Mouse (Mus musculus): ENCODE measurements around the gene Tmem100. TPM values are rescaled to one million over a fixed set of nuclear protein-coding genes. Genes with fewer than 3 reads are reported as not detected.

The Tmem100 gene
- total RNA-seq (2021) = 10 to 100 TPM; 27.3 to 29.6 TPM

DNA sequence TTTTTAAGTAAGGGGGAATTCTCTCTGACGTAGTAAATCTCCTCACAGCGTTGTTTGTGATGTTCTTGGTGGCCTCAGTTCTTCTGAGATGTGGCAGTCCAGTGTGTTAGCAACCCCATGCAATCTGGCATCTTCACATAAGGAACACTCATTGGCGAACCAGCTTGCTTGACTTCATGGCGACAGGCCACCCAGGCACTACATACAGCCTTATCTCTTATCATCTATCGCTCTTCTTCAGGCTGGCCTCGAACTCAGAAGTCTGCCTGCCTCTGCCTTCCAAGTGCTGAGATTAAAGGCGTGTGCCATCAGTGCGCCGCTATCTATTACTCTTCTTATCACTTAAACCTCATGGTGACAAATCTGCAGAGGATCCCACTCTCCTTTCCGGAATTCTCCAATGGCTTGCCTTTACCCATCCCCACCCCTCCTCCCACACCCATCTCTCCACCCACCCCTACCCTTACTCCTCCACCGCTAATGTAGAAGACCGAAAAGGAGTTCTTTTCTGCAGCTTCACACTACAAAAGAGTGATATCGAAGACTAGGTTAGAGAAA, at the start of gene Tmem100:
Tmem100 (plus strand) TSS at position 508 of the 558 bp plus-strand sequence.
- no peak for DNase-seq

DNA sequence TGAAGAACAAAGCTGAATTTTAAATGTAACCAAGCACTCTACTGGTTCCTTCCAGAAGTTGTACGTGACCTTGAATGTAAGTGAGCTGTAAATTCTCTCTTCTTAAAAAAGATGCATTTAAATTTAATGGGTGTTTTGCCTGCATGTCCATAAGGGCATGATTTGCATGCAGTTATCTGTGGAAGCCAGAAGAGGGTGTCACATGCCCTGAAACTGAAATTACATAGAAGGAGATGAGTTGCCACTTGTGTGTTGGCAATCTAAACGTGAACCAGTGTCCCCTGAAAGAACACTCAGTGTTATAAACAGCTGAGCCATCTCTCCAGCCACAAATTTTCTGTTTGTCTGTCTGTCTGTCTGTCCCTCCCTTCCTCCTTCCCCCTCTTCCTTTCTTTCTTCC, 47.2 kb upstream of the Tmem100 start:
- DNase-seq = no peak

DNA sequence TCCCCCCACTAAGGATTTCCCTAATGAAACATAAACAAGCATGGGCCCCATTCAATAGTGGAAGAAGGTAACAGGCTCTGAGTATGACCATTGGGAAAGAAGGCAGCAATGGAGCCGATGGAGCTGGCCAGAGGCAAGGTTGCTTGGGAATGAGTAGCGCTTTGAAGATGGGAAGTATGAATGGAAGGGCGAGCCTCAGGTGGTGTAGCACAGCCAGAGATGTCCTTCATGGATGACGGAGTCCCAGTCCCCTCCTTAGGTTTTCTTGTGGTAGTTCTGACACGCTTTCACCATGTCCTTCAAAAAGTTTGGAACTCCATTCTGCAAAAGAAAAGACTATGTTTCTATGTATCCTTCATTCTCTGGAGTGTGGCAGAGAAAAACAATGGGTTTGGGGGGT, 45.7 kb upstream of the Tmem100 start:
- no peak for DNase-seq

DNA sequence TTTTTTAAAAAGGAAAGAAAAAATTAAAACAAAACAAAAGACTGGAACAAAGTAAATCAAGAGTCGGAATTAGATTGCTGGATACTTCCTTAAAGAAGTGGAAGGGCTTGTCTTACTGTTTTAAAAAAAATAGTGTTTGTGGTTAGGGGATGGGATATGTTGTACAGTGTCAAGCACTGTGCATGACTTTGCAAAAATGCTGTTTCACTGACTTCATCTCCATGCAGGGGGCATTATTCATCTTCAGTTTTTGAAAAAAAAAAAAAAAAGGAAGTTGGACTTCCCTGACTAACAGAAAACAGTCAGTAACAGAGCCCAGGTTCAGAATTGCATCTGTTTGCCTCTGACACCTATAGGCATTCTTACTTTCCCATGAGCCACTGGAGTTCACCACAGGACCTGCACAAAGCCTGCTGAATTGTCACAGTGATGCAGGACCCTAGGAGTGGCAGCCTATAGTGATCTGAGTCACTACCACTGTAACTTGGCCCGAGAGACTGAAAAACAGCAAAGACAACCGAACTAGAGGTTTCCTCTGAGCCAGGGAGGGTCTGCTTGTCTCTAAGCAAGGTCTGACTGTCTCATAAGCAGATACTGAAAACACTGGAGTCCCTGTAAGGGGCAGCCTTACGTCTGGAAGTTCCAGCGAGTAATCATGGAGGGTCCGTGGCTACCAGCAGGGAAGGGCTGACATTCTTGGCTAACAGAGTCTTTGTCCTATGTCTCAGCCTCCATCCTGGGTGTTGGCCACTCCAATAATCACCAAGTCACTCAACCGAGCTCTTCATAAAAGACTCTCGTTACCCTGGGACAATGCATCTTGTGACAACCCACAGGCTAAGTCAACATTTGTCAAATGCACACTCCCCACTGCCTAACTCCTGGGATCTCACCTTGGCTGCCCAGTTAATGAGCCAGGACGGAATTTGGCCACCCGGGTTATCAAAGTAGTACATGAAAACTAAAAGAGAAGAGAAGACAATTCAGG, 44.7 kb upstream of the Tmem100 start:
- no peak for DNase-seq

DNA sequence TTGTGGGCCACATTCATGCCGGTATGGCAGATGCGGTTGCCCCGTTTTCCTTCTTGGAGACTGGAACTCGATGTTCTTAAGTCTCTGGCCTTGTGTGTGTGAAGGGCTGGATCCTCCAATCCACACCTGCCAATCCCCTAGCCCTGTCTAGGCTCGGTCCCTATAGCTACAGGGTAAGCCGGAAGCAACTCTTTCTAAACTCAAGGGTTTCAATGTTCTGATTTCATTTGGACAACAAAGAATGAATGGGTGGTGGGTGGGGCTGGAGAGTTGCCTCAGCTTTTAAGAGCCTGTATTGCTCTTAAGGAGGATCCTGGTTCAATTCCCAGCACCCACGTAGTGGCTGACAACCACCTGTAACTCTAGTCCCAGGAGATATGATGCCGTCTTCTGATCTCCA, 43.6 kb upstream of the Tmem100 start:
- no peak for DNase-seq

DNA sequence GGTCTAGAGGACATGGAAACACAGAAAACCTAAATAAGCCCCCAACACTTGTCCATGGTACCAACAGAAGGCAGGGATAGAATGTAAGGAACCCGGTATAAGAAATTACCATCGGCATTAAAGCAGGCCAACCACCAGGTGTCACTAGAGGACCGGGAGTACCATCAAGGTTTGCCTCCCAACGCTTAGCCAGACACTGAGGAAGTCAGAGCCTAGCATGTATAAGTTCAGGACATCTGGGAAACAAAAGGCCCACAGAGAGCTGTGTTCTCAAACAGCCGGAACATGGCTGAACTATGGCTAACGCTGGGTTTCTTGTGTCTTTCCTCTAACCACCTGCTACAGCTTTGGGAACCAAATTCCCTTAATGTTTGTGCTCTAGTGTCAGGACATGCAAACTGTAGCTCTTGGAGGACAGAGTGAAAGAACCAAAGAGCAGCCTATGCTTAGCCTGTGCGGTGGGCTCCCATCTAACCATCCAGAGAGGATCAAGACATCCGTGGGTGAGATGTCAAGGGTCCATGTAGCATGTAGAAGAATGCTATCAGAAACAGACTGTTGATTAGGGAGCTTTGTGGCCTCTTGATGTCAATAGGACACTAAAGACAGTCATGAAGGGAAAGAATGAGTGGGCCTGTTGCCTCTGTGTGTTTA, 41.1 kb upstream of the Tmem100 start:
- DNase-seq = peak; percentile 86

DNA sequence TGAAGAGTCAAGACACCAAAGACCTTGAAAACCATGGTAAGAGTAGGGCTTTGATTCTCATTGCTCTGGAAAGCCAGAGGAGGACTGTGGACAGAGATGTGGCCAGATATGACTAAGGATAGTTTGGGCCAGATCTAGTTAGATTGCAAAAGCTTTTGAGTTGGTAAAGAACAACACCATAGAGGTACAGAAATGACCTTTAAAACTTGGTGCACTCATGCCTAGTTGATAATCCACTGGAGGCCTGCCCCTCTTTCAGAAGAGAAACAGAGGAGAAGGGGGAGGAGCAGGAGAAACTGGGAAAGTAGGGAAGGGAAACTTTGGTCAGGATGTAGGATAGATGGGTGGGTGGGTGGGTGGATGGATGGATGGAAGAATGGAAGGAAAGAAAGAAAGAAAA, 38.5 kb upstream of the Tmem100 start:
- DNase-seq = no peak

DNA sequence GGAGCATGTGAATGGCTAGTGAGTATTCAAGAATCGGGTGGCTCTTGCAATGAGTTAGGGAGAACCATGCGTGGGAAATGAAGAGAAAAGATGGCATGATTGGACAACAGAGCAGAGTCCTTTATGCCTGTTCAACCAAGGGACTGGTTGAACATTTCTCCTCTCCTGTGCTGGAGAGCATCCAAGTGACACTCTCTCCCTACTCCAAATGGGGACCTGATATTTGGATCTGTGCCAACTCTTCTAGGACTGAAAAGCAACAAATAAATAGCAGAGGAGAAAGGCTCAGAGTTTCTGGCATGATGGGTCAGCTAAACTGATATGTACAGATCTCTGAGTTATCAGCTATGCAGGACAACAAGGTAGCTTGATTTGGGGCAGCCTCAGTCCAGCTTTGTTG, 35.4 kb upstream of the Tmem100 start:
- no peak for DNase-seq

DNA sequence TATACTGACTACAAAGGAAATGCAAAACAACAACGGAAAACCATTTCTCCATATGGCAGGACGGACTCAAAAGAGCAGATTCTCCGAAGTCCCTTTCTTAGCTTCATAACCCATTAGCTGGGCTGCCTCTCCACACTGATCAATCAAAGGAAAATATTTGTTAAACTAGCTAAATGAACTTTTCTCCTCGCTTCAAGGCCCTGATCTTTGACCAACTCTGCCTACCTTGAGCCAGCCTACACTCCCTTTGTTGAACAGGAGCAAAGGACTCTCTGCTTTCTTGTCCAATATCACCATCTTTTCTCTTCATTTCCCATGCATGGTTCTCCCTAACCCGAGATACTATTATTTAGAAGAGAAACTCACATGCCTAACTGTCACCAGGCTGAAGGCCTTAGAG, 34.6 kb upstream of the Tmem100 start:
- no peak for DNase-seq

DNA sequence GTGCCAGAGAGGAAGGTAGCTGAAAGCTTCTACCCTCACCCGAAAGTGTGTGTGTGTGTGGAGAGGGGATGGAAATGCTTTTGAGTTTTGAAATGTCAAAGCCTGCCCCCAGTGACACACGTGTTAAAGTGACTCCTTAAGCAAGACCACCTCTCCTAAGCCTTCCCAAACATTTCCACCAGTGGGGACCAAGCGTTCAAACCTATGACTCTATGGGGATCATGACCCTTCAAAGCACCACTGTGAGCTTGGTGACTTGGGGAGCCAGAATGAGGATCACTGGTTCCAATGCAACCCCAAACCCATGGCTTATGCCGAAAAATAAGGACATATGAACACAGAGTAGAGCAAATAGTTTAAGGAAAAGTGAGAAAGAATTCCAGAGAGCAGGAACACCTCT, 33.7 kb upstream of the Tmem100 start:
- DNase-seq = no peak

DNA sequence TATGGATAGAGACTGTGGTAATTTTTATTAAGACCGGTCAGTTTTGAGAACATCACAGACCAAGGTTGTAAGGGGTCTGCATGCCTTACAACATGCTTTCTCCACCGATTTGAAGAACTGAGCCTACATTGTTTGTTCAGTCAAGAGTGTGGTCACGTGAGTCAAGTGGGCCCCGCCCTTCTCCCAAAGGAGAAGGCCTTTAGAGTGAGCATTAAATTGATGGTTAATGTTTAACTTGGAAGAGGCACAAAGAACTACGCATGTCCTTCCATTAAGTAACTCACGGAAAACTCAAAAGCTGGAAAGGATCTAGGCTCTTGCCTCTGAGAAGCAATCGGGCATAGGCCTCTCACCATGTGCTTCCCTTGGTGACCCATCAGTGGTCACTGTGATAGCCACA, 33.3 kb upstream of the Tmem100 start:
- DNase-seq = no peak

DNA sequence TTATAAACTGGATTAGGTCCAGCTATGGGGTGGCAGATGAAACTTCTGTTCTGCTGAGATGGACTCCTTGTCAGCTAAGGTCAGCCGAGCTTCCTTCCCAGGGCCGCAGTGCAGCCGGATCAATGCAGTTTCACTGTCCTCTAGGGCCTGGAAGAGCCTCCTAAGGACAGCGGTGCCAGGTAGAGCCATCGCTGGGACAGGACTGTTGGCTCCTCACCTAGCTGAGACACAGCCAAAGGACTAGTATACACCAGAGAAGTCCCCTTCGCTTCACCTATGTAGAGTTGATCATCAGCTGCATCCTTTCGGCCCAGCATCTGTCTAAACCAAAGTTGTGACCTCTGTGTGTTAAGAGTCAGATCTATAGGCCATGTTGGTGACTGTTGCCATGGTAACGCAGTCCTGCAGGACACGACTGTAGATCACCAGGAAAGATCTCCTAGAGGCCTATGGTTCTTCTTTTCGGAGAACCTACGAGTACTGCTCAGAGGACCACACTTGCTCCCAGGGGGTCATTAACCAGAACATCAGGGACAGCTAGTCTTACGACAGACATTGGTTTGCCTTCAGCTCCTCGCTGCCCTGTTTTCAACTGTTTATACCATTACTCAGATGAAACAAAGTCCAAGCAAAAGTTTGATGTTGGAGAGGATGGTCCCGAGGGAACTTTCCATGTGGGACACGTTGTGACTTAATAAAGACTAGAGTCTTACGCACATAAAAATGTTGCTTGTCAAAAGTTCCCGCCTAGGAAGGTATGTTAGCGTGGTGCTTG, 31.0 kb upstream of the Tmem100 start:
- DNase-seq = no peak

DNA sequence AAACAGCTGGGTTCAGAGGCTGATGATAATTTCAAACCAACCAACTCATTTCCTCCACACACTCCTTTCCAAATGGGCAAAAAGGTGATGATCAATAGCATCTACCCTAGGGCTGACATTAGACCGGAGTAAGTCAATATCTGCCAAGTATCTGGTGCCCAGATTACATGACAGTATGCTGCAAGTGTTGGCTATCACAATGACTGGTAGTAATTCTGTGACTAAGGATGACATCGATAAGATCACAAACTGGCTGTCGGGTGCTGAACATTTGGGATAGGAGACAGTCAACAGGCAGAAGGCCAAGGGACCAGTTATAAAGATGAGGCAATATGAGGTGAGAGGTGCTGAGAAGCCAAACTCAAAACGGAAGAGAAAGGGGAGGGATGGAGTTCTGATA, 29.5 kb upstream of the Tmem100 start:
- DNase-seq = no peak

DNA sequence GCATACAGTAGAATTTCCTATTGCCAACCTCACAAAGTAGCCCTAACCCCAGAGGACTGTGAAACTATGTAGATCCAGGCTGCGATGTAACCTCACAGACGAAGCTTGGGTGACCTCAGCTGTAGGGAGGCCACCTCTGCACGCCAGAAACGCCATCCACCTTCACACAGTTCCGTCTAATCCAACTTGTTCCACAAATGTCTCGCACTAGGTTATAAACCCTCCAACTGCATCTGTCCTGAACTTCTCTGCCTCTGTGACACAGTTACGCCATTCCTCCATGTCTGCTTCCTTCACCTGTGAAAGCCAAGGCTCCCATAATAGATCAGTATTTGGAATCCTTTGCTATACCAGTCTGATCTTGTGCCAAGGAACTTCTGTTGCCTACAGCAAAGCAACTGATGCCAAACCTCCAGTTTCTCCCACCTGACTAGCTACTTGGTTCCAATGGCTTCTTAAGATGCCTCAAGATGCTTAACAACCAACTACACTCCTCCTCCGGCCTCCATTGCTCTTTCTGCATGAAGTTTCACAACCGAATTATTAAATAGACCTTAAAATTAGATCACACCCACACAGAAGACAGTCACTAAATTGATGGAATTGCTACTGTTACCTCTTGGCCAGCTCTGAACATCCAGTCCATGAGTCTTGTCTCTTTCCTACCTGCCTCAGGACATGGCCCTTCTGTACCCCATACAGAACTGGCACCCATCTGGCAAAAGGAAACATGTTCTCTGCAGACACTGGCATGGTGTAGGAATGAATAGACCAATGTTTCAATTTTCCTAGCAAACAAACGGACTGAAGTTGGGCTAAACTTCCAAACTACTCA, 28.5 kb upstream of the Tmem100 start:
- DNase-seq = no peak

DNA sequence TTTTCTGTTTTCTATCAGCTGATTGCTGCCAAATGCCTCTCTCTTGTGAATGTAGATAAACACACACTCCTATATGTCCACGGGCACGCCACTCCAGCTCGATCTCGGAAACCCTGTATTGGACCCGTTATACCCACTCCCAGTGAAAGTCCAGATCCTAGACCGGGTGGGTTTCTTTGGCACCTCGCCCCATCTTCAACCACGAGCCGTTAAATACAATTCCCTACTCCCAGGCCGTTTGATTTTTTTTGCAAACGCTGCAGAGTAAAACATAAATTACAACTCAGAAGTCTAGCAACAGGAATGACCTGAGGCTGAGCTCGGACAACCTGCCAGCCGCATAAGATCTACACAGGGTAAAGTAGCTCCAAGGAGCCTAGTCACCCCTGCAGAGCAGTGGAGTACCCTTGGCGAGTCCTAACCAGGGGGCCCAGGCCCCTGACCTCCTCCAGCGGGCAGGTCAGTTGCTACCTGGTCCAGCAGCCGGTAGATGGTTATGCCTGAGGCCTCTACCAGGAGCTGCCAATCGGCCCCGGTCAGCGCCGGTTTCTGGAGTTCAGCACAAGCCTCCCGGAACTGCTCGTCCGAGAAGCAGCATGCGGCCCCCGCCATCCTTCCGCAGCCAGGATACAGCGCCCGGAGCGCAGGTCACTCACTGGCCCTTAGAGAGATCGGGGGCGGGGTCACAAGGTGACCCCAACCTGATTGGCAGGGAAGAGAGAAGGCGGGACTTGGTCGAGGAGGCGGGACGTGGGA, 27.7 kb upstream of the Tmem100 start, which contains the start of gene Pctp:
Pctp (minus strand) TSS at position 664 of the 756 bp plus-strand sequence.
- peak; percentile 86 for DNase-seq

DNA sequence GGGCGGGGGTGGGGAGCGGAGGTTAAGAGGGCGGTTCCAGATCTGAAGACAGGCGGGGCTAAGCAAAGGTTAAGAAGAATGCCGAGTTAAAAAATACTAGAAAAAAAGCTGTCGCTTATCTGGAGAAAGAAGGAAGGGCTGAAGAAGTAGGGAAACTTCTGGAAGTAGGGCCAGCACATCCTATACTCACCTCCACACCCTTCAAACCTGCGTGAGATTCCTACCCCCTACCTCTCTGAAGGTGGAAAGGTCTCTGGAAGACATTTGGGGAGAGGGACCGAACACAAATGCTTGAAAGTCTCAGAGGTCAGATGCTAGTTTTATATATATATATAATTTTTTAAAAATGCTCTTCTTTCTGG, 27.2 kb upstream of the Tmem100 start:
- no peak for DNase-seq

DNA sequence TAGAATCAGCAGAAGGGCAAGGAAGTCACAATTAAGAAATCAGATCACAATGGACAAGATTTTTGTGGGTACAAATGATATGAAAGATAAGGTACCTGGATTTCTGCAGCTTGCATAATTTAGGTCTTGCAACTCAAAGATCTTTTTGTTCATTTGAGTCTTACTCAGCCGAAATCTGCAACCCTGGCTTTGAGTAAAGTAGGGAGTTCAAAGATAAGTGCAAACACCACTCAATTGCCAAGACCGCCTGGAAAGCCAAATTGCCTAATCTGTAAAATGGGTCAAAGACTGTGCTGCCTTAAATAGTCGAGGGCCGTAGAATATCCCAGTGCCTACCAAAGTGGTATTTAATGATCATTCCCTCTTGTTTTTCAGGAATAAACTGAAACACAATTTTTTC, 26.8 kb upstream of the Tmem100 start:
- DNase-seq = no peak

DNA sequence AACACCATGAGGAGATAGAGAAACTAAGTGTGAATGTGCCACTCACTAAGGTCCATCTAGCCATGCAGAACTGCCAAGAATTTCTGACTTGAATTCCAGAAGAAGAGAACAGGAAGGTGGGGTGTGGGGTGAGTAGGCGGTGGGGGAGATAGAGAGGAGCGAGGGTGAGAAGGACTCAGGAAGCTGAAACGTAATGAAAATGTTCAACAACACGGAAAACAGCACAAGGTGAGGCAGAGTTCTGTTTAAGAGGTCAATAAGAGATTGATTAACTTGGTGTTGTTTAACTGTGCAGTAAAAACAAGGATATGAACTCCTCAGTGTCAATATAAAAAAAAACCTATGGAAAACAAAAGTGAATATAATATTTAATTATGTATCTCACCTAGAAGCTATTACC, 24.0 kb upstream of the Tmem100 start:
- no peak for DNase-seq

DNA sequence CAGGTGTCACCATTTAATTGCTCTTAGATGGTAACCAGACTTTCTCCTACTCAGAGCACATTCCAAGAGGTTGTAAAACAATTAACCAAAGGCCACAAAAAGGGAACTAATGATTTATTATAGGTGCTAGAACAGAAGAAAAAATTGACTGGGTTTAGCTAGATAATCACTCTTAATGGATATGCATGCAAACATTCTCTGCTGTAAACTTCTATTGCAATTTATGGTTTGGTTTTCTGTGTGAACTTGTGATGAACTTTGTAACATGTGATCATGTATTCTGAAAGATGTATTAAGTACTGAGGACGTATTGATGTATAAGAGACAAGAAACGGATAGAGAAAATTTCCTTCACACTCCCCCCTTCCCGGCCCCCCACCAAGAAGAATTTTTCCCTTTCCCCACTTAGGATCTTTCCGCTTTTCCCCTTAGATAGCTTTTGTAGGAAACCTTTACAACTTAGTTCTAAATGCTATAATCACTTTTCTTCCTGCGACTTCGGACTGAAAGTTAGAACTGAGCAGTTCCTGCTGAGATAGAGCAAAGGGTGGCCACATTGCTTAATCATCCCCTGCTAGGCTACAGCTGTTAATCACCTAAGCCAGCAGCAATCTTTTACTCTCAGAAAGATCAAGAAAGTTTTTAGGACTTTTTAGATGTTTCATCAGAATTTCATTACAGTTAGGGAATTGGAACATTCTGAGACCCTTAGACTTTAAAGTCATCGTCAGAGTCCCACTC, 22.2 kb upstream of the Tmem100 start:
- no peak for DNase-seq

DNA sequence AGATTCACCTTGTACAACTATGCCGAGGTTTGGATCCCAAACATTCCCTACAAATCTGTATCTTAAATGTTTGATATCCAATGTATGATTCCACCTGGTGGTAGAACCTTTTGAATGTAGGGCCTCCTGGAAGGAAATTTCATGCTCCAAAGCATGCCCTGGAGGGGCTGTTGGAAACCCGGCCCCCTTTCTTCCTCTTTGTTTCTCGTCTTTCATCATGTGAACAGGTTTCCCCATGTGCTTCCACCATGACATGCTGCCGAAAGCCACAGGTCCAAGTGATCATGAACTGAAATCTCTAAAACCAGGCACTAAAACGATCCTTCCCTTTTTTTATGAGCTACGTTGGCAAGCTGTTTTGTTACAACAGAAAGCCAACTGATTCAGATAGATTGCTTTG, 16.5 kb upstream of the Tmem100 start:
- no peak for DNase-seq

Measured in heart, postnatal 4 days (tissue).